Mouse (Mus musculus): Measurements from ENCODE around the gene Phactr3. TPM values are rescaled to one million over a fixed set of nuclear protein-coding genes. Genes with fewer than 3 reads are reported as not detected.

Phactr3 gene
- polyA plus RNA-seq, 1 experiment from 2014 or later = 1.3 TPM

DNA sequence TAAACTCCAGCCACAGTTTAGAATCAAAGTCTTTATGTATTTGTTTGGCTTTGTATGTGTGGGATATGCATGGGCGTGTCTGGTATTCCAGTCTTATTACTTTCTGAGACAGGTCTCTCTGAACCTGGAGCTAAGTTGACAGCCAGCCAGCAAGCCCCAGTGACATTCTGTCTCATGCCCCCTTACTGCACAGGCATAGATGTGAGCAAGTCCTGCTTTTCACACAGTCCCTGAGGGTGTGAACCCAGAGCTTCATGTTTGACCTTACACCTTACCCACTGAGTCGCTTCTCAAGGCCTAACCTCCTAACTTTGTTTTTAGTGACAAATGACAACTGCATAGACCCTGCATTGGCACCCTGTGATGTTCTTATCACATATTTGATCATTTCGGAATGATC is 169.9 kb downstream of the Phactr3 start:
- Histone ChIP-seq H3K9me3 (ENCODE audit: control insufficient read depth, low read length) (no peaks in the 10 kb centered on the region), H3K27ac (ENCODE audit: low read length) (no peak overlapping the region), H3K9ac (ENCODE audit: low read depth, low read length) (no peak overlapping the region), H3K4me1 (ENCODE audit: control insufficient read depth, insufficient read depth, low read length) (no peaks in the 10 kb centered on the region), H3K27me3 (replicated peaks; ENCODE audit: control insufficient read depth, insufficient read depth, low read length) (no peaks in the 10 kb centered on the region), H3K36me3 (ENCODE audit: control insufficient read depth, insufficient read depth, low read length) (no peaks in the 10 kb centered on the region), H3K4me2 (ENCODE audit: low read depth, low read length) (no peak overlapping the region), H3K4me3 (ENCODE audit: low read length) (no peak overlapping the region)
- no peak for ATAC-seq
- 85% methylated on average over 3 of the region's 3 CpGs for WGBS

DNA sequence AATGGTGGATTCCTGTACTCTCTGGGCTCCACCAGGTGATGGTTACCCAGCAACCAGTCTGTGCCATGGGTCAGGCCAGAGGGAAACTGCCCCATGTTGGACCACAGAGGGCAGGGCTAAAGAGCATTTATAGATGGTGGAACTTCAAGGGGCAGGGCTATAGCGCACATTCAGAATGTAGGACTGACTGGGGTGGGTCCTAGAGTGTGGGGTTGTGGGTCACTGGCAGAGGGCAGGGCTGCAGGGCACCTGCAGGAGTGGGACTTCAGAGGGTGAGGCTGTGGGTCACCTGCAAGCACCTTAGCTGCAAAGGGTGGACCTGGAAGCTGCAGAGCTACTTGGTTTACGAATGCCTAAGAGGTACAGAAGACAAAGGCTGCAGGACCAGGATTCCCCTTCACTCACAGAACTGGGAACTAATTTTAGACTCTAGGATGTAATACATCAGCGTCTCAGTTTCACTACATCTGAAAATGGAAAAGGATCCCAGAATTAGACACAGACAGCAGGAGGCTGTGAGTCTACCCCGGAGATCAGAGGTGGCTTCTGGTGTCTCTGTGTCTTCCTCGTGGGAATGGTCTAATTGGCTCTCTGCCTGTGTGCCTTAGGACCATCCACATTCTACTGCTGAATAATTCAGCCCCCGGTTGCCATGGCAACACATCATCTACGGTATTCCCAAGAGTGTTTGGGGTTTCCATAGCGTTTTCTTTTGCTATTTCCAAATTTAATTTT is 184.8 kb downstream of the Phactr3 start:
- H3K36me3 ChIP-seq (ENCODE audit: control insufficient read depth, insufficient read depth, low read length) = no peaks in the 10 kb centered on the region
- H3K9ac ChIP-seq (ENCODE audit: low read depth, low read length) = no peak overlapping the region
- no peak overlapping the region for H3K4me2 ChIP-seq (ENCODE audit: low read depth, low read length)
- no peaks in the 10 kb centered on the region for H3K27me3 ChIP-seq (replicated peaks; ENCODE audit: control insufficient read depth, insufficient read depth, low read length)
- H3K4me3 ChIP-seq (ENCODE audit: low read length) = no peak overlapping the region
- 66% methylated on average over 8 of the region's 8 CpGs for WGBS
- no peak overlapping the region for H3K27ac ChIP-seq (ENCODE audit: low read length)
- H3K4me1 ChIP-seq (ENCODE audit: control insufficient read depth, insufficient read depth, low read length) = no peaks in the 10 kb centered on the region
- no peaks in the 10 kb centered on the region for H3K9me3 ChIP-seq (ENCODE audit: control insufficient read depth, low read length)
- ATAC-seq = no peak

DNA sequence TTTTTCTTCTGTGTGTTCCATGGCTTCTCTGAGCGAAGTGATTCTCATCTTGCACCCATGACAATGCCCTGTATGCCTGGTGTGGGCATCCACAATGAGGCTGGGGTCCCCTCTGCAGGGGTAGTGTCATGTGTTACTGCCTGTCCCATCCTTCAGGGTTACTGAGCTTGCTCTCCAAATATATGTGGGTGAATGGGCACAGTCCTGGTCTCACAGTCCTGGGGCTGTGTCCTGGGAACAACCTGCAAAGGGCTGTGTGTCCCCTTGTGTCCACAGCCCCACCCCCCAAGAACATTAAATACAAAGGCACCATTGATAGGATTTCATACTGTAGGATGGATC is 185.4 kb downstream of the Phactr3 start:
- H3K4me2 ChIP-seq (ENCODE audit: low read depth, low read length) = no peak overlapping the region
- no peak for ATAC-seq
- H3K27ac ChIP-seq (ENCODE audit: low read length) = no peak overlapping the region
- no peak overlapping the region for H3K4me3 ChIP-seq (ENCODE audit: low read length)
- H3K9me3 ChIP-seq (ENCODE audit: control insufficient read depth, low read length) = no peaks in the 10 kb centered on the region
- no peaks in the 10 kb centered on the region for H3K27me3 ChIP-seq (replicated peaks; ENCODE audit: control insufficient read depth, insufficient read depth, low read length)
- WGBS = 65% methylated on average over 1 of the region's 1 CpGs
- H3K4me1 ChIP-seq (ENCODE audit: control insufficient read depth, insufficient read depth, low read length) = no peaks in the 10 kb centered on the region
- no peaks in the 10 kb centered on the region for H3K36me3 ChIP-seq (ENCODE audit: control insufficient read depth, insufficient read depth, low read length)
- H3K9ac ChIP-seq (ENCODE audit: low read depth, low read length) = no peak overlapping the region

DNA sequence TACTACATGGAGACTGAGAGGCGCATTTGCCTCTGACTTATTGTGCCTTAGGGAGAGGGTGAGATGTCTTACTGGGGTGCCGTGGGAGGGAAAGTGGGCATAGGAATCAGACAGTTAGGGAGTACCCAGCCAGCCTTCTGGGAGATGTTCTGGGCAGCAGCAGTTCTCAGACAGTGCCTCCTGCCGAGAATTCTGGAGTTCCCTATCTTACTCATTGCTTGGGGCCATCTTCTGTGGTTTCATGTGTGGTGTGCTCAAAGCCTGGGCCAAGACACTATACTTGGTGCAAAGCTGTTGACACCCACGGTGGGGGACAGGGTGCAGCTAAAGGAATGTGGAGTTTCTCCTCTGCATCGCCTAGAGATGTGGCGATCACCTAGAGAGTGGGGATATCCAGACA is 185.9 kb downstream of the Phactr3 start:
- H3K4me2 ChIP-seq (ENCODE audit: low read depth, low read length) = no peak overlapping the region
- 83% methylated on average over 6 of the region's 6 CpGs for WGBS
- no peaks in the 10 kb centered on the region for H3K36me3 ChIP-seq (ENCODE audit: control insufficient read depth, insufficient read depth, low read length)
- ATAC-seq = no peak
- no peak overlapping the region for H3K4me3 ChIP-seq (ENCODE audit: low read length)
- H3K27ac ChIP-seq (ENCODE audit: low read length) = no peak overlapping the region
- H3K9ac ChIP-seq (ENCODE audit: low read depth, low read length) = no peak overlapping the region
- H3K27me3 ChIP-seq (replicated peaks; ENCODE audit: control insufficient read depth, insufficient read depth, low read length) = no peaks in the 10 kb centered on the region
- no peaks in the 10 kb centered on the region for H3K9me3 ChIP-seq (ENCODE audit: control insufficient read depth, low read length)
- no peaks in the 10 kb centered on the region for H3K4me1 ChIP-seq (ENCODE audit: control insufficient read depth, insufficient read depth, low read length)

DNA sequence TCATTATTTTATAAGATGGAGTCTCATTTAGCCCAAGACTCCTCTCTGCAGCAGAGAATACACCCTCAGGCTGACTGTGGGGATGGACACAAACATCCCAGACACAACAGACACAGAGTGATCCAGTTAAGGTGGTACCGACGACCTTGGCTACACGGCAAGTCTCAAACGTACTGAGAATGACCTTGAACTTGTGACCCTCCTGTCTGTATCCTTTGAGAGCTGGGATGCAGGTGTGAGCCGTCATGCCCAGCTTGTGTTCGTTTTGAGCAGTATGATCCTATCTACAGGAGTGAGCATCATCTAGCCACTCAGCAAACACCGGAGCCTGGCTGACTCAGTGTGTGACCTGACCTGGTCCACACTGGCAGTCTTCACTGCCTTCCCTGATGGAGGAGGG is 194.8 kb downstream of the Phactr3 start:
- H3K4me3 ChIP-seq (ENCODE audit: low read length) = no peak overlapping the region
- WGBS = 74% methylated on average over 7 of the region's 7 CpGs
- no peaks in the 10 kb centered on the region for H3K4me1 ChIP-seq (ENCODE audit: control insufficient read depth, insufficient read depth, low read length)
- no peaks in the 10 kb centered on the region for H3K27me3 ChIP-seq (replicated peaks; ENCODE audit: control insufficient read depth, insufficient read depth, low read length)
- H3K36me3 ChIP-seq (ENCODE audit: control insufficient read depth, insufficient read depth, low read length) = no peaks in the 10 kb centered on the region
- H3K27ac ChIP-seq (ENCODE audit: low read length) = no peak overlapping the region
- no peak overlapping the region for H3K4me2 ChIP-seq (ENCODE audit: low read depth, low read length)
- ATAC-seq = no peak
- H3K9ac ChIP-seq (ENCODE audit: low read depth, low read length) = no peak overlapping the region
- H3K9me3 ChIP-seq (ENCODE audit: control insufficient read depth, low read length) = no peaks in the 10 kb centered on the region

DNA sequence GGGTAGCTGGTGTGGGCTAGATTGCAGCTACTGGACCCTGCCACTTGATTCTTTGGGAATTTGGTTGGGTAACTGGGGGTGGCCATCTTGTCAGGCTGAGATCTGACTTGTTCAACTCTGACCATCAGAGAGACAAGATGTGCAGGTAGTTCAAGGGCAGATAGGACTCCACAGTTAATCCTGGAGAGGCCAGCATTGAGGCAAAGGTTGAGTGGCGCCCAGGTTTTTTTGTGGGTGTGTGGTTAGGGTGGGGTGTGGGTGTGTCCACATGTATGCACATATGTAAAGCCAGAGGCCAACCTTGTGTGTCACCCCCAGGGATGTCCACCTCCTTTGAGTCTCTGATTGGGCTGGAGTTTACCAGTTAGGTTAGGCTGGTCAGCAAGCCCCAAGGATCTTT is 197.5 kb downstream of the Phactr3 start:
- H3K9ac ChIP-seq (ENCODE audit: low read depth, low read length) = no peak overlapping the region
- no peaks in the 10 kb centered on the region for H3K36me3 ChIP-seq (ENCODE audit: control insufficient read depth, insufficient read depth, low read length)
- H3K9me3 ChIP-seq (ENCODE audit: control insufficient read depth, low read length) = no peaks in the 10 kb centered on the region
- no peaks in the 10 kb centered on the region for H3K4me1 ChIP-seq (ENCODE audit: control insufficient read depth, insufficient read depth, low read length)
- H3K4me2 ChIP-seq (ENCODE audit: low read depth, low read length) = no peak overlapping the region
- H3K27me3 ChIP-seq (replicated peaks; ENCODE audit: control insufficient read depth, insufficient read depth, low read length) = no peaks in the 10 kb centered on the region
- H3K27ac ChIP-seq (ENCODE audit: low read length) = no peak overlapping the region
- 69% methylated on average over 1 of the region's 1 CpGs for whole genome bisulfite sequencing
- no peak overlapping the region for H3K4me3 ChIP-seq (ENCODE audit: low read length)
- no peak for ATAC-seq

DNA sequence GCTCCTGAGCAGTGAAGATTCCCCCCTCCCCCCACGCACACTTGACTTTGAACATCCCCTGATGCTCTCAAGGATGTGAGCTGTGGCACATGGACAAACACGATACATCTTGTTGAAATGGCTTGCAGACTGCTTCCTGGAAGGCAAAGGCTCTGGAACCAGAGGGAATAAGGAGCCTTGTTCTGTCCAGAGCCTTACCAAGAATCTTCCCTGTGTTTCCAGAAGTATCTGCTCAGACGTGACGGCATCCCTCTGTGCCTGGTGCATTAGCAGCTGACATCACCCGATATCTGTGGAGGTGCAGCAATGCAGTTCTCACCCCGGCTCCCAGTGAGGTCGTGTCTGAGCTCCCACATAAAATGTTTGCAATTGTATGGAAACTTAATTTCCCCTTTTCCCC is 201.0 kb downstream of the Phactr3 start:
- 74% methylated on average over 7 of the region's 7 CpGs for WGBS
- no peak overlapping the region for H3K9ac ChIP-seq (ENCODE audit: low read depth, low read length)
- H3K4me1 ChIP-seq (ENCODE audit: control insufficient read depth, insufficient read depth, low read length) = no peaks in the 10 kb centered on the region
- H3K4me2 ChIP-seq (ENCODE audit: low read depth, low read length) = no peak overlapping the region
- no peak for ATAC-seq
- no peak overlapping the region for H3K4me3 ChIP-seq (ENCODE audit: low read length)
- no peaks in the 10 kb centered on the region for H3K9me3 ChIP-seq (ENCODE audit: control insufficient read depth, low read length)
- H3K27ac ChIP-seq (ENCODE audit: low read length) = no peak overlapping the region
- no peaks in the 10 kb centered on the region for H3K27me3 ChIP-seq (replicated peaks; ENCODE audit: control insufficient read depth, insufficient read depth, low read length)
- H3K36me3 ChIP-seq (ENCODE audit: control insufficient read depth, insufficient read depth, low read length) = no peaks in the 10 kb centered on the region

DNA sequence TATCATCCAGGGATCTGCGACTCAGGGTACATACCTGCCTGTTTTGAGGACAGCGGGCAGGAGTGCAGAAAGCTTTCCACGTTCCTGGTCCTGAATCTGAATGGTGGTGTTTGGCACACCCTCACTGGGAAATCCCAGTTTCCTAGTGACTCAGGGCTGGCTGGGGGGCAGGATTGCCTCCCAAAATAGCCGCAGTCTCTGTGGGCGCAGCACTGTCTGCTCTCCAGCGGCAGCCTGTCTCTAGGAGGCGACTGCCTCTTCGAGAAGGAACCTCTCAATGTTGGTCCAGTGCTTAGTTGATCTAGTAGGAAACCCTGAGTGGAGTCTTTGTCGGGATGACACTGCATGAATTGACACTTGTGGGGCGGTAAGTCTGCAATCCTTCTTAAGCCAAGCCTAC is 202.5 kb downstream of the Phactr3 start:
- Histone ChIP-seq H3K9me3 (ENCODE audit: control insufficient read depth, low read length) (no peaks in the 10 kb centered on the region), H3K27me3 (replicated peaks; ENCODE audit: control insufficient read depth, insufficient read depth, low read length) (no peaks in the 10 kb centered on the region), H3K4me2 (ENCODE audit: low read depth, low read length) (no peak overlapping the region), H3K36me3 (ENCODE audit: control insufficient read depth, insufficient read depth, low read length) (no peaks in the 10 kb centered on the region), H3K9ac (ENCODE audit: low read depth, low read length) (no peak overlapping the region), H3K4me3 (ENCODE audit: low read length) (no peak overlapping the region), H3K4me1 (ENCODE audit: control insufficient read depth, insufficient read depth, low read length) (no peaks in the 10 kb centered on the region), H3K27ac (ENCODE audit: low read length) (no peak overlapping the region)
- WGBS = 79% methylated on average over 10 of the region's 10 CpGs
- ATAC-seq = no peak

DNA sequence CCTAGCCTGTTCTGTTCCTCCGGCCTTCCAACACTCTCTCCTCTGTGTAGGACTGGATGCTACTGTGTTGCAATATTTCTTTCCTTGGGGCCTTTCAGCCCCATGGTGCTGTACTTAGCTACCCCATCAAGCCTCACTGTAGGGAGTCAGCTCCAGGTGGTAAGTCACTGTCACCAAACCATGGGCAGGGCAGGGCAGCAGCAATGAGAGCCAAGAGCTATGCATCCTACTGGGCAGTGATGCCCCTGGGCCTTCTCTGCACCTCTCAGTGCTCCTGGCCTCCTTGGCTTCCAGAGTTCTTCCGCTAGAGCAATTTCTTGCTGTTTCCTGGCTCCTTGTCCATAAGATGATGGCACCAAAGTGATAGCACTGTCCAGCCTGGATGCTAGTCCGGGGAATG is 205.6 kb downstream of the Phactr3 start:
- Histone ChIP-seq H3K4me1 (ENCODE audit: control insufficient read depth, insufficient read depth, low read length) (peaks cover 7% of the 10 kb centered on the region; the same call in 1 of the 2 replicates), H3K4me2 (ENCODE audit: low read depth, low read length) (no peak overlapping the region), H3K9me3 (ENCODE audit: control insufficient read depth, low read length) (no peaks in the 10 kb centered on the region), H3K27me3 (replicated peaks; ENCODE audit: control insufficient read depth, insufficient read depth, low read length) (no peaks in the 10 kb centered on the region), H3K36me3 (ENCODE audit: control insufficient read depth, insufficient read depth, low read length) (no peaks in the 10 kb centered on the region), H3K27ac (ENCODE audit: low read length) (no peak overlapping the region), H3K4me3 (ENCODE audit: low read length) (no peak overlapping the region), H3K9ac (ENCODE audit: low read depth, low read length) (no peak overlapping the region)
- WGBS = 92% methylated on average over 3 of the region's 3 CpGs
- ATAC-seq = no peak

DNA sequence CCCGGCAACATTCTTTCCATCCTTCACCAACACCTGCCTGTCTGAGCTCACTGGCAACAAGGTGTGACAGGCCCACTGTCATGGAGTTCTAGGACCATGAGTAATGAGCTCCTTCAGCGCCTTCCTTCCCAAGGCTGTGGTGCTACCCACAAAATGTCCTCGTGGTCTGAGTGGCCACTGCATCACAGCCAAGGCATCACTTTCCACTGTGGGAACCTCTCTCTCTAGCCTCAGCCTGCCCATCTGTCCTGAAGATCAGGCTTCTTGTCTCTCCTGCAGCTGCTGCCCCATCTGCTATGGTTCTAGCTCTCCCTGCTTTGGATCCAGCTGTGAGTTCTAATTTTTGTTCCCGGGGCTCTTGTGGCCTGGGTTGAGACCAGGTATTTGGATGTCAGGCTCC is 206.0 kb downstream of the Phactr3 start:
- Histone ChIP-seq H3K36me3 (ENCODE audit: control insufficient read depth, insufficient read depth, low read length) (no peaks in the 10 kb centered on the region), H3K9me3 (ENCODE audit: control insufficient read depth, low read length) (no peaks in the 10 kb centered on the region), H3K27ac (ENCODE audit: low read length) (no peak overlapping the region), H3K4me1 (ENCODE audit: control insufficient read depth, insufficient read depth, low read length) (peaks cover 7% of the 10 kb centered on the region; the same call in 1 of the 2 replicates), H3K4me3 (ENCODE audit: low read length) (no peak overlapping the region), H3K27me3 (replicated peaks; ENCODE audit: control insufficient read depth, insufficient read depth, low read length) (no peaks in the 10 kb centered on the region), H3K4me2 (ENCODE audit: low read depth, low read length) (no peak overlapping the region), H3K9ac (ENCODE audit: low read depth, low read length) (no peak overlapping the region)
- ATAC-seq = no peak
- WGBS = 86% methylated on average over 4 of the region's 4 CpGs

Data from intestine, embryonic 16.5 days (tissue).